Mouse (Mus musculus): ENCODE measurements at regions not wholly inside any gene's neighbourhood (a gene's known extent, or its start where the extent isn't known, plus 50 kb on each side); places are given as distances from the start of the nearest gene placed in this dataset.

DNA sequence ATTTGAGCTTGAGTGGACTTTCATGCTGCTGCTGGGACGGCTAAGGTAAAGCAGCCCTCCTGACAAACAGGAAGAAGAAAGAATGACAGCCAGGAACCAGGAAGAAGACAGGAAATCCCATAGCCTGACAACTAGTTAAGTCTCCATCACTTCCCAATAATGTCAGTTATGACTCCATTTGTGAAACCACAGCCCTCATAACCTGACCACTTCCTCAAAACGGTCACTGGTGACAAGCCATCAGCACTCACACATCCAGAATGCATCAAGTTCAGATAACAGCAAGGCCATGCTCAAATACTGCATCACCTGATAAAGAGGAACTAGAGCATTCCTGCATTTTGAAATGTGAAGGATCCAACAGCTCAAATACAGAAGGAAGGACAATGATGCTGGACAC is 288.3 kb downstream of the Zfp706 start:
- DNase-seq, result no peak

GRCm38 (mm10) chr15:36717835-36718234 is 289.7 kb downstream of the Zfp706 start:
- DNase-seq, result no peak

GRCm38 (mm10) chr15:36716686-36717038 is 290.9 kb downstream of the Zfp706 start:
- no peak for DNase-seq

DNA sequence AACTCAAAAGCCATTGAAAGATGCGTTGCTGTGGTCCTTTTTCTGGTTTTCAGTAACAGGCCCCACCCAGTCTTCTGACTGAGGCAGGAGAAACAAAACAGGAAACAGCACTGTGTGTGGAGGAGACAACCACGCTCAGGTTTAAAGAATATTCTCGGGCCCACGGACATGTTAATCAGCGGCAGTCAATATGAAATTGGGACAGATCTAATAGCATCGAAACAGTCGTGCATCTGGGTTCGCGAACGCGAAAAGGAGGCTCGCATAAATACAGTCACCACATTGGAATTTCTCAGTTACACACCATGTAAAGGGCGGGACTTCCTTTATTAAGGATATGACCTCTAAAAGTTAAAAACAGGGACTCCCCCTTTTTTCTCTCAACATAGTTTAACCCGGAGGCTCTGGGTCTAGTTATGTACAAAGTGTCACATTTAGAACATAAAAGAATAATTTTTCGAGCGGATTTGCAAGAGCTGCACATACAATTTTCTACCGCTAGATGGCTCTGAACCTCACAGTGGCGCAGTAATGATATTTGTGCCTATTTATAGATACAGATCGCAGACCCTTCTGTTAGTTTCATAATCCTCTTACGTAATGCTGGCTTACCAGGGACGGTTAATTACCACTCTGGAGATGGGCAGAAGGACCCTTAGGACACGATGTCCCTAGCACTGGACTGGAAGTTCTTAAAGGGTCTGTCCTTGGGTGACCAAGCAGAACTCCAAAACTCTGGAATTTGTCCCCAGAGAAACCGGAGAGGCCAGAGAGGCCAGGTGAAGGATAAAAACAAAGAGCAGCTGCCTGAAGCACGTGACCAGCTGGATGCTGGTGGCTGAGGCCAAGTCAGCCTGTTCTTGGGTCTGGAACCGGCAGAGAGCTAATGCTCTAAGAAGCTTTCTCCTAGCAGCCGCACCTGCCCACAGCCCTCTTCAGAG is 291.6 kb downstream of the Zfp706 start:
- DNase-seq, result peak; percentile 79 to 86

- DNase-seq, result no peak
Observed at GRCm38 (mm10) chr15:36715159-36715558, 292.4 kb downstream of the Zfp706 start.

DNA sequence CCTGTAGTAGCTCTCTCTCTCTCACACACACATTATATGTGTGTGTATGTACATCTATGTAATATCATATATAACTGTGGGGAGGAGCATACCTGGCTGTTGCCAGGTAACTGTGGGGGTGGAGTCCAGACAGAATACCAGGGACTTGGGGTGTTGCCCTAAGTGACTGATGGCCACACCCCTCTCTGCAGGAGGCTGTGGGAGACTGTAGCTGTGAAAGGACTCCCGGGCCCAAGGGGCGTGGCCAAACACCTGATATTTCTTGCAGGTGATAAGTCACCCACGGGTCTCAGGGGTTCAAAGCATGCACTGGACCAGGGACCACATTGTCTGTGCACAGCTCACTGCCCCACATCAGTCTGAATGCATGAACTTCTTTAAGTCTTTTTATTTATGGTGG is 297.8 kb downstream of the Zfp706 start:
- no peak for DNase-seq

- peak; percentile 84 to 85 for DNase-seq
Observed at GRCm38 (mm10) chr15:36708471-36708870, 299.1 kb downstream of the Zfp706 start.

- no peak for DNase-seq
Observed at GRCm38 (mm10) chr15:36705990-36706389, 301.6 kb downstream of the Zfp706 start.

DNA sequence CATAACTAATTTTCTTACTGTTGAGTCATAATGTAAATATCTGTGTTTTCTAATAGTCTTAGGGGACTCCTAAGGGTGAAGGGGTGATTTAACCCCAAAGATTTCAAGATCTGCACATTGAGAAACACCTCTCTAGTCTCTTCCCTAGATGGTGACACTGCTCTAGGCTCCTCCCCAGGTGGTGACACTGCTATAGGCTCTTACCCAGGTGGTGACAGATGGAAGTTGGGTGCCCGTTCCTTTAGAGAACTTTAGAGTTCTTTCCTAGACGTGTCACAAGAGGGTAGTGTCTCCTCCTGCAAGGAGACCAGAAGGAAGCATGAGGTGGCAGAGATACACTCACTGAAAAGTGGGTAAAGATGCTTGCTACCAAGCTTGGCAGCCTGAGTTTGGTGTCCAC is 302.2 kb downstream of the Zfp706 start:
- DNase-seq, result no peak

GRCm38 (mm10) chr15:36701846-36702245 is 305.7 kb downstream of the Zfp706 start:
- no peak for DNase-seq

GRCm38 (mm10) chr15:36700196-36700595 is 307.4 kb downstream of the Zfp706 start:
- DNase-seq, result no peak

GRCm38 (mm10) chr15:36695199-36696129 is 312.1 kb downstream of the Zfp706 start:
- peak; percentile 57 to 77 for DNase-seq

DNA sequence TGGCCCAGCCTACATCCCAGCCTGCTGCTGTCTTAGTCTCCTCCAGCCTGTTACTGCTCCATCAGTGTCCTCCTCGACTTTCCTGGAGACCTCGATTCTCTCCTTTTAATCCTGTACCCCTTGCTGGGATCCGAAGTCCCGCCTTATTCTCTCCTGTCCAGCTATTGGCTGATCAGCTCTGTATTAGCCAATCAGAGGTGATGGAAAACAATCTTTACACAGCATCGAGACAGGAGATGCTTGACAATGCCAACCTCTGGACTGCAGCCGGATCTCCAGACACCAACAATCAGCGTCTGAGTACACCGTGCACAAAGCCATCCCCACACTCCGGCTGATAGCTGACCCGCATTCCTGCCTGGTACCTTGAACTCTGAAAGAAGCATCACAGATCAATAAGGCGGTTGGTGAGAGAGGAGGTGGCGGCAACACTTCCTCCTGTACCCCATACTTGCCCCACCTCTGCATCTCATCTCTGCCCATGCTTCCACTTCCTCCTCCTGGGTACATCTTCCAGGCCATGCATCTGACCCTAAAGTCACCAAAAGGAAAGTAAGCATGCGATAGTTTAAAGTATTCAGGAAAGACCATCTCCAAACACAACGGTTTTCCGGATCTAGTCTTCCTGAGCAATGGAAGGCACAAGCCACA is 316.4 kb downstream of the Zfp706 start:
- no peak for DNase-seq

- DNase-seq, result peak in 1 of 2 experiments; percentile 20
Observed at GRCm38 (mm10) chr15:36689881-36690280, 317.7 kb downstream of the Zfp706 start.

DNA sequence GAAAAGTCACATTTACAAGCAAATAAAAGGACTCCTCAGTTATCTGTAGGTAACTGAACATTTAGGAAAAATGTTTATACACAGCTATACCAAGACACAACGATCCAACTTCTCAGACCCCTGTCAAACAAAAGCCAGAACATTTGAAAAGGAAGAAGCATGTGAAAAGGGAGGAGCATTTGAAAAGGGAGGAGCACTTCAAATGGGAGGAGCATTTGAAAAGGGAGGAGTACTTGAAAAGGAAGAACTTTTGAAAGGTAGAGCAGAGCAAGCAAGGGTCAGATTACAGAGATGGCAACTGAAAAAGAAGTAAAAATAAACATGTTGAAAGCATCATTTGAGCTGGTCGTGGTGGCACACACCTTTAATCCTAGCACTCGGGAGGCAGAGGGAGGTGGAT is 318.3 kb downstream of the Zfp706 start:
- no peak for DNase-seq

GRCm38 (mm10) chr15:36688051-36688754 is 319.4 kb downstream of the Zfp706 start:
- no peak for DNase-seq

GRCm38 (mm10) chr15:36684684-36685083 is 322.9 kb downstream of the Zfp706 start:
- DNase-seq, result no peak

- no peak for DNase-seq
Observed at GRCm38 (mm10) chr15:36682832-36683231, 324.7 kb downstream of the Zfp706 start.

GRCm38 (mm10) chr15:36682159-36682558 is 325.4 kb downstream of the Zfp706 start:
- DNase-seq, result no peak

DNA sequence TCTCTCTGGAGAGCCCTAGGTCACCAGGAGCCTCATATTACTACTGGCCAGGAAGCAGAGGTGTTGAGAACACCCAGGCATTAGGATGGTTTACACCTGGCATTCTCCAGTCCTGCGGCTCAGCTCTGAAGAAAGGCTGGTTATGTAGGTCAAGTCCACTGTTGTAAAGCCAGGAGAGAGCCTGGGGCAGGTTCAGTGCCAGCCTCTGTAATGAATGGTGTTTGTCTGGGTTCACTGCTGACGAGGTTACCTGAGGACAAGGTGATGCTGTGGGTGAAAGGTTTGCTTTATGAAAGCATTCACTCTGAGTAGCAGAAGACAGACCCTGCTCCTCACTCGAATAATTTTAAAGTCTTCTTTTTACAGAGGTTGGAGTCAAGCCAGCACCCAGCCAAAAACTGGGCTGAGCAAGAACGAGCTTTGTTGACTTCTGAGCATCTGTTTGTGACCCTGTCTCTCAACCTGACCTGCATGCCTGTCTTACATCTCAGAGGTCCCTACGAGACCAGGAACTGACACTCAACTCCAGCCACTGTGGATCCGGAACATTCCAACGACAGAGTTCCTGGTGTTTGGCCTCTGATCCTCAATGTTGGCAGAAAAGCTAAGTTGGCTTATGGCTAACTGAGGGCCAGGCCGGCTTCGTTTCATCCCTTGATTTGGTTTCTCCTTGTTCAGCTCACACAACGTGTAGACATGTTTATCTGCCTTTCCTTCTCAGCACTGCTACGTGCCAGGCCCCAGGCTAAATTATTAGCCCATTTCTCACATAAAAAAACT is 327.0 kb downstream of the Zfp706 start:
- peak in 1 of 2 experiments; percentile 12 for DNase-seq

DNA sequence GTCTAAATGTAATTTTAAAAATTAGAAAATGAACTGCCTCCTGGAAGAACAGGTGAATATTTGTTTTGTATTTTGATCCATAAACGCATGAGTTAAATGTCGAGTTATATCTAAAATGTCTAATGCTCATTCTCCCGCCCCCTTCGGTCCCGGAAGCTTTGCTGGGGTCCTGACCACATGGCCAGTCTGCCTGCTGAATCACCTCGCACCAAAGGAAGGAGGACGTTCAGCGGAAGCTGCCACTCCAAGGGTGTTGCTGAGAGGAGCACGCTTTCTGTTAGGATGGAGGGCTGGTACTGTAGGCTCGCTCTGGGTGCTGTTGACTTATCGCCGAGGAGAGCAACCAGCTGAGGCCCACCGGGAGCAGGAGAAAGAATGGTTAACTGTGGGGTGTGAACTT is 328.0 kb downstream of the Zfp706 start:
- DNase-seq, result no peak

- no peak for DNase-seq
Observed at GRCm38 (mm10) chr15:36669748-36670147, 337.8 kb downstream of the Zfp706 start.

All from cerebellum, adult 18-20 months (tissue).